In the genomic region with DNA sequence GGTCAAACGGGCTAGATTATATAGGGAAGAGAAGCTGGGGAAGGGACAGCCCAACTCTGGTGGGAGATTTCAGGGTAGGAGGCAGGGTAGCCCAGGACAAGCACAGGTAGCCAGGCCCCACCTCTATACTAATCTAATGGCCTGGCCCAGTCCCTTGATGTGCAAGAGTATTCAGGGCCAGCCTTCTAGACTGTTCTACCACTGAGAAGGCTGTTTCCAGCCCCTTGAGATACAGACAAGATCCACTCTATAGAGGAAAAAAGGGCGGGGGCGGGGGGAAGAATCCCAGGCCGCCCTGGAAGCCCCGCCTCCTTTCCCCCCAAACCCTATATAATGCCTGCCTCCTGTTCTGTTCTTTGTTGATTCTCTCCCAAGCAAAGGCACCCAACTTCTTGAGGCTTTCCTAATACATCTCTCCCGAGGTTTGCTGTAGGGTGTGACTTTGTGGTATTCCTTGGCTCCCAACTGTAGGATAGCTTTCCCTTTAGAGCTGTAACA, we compare ENCODE assay signal across 8 mouse cellular contexts. TPM values are rescaled to one million over a fixed set of nuclear protein-coding genes. Genes with fewer than 3 reads are reported as not detected.
DNase-seq lines count a peak whose midpoint lies in the region; ATAC-seq lines count a peak whose summit lies in the region.

No protein-coding gene starts in this region.

- peak overlapping the region; percentile 74 for H3K4me2 ChIP-seq in heart, embryonic 15.5 days
- peak overlapping the region; percentile 61 for H3K4me2 ChIP-seq in hindbrain, embryonic 13.5 days
- H3K4me2 ChIP-seq in midbrain, embryonic 13.5 days (replicated peaks), result peak overlapping the region; percentile 76

- intact Hi-C loops in heart, postnatal 36 days (cut with DNase I), result loop anchor here (2.0 to 5.0 kb wide), 3 partner anchors 43 to 82 kb away; partner anchors contain the start of genes Zfp14 and Zfp146

- H3K9me3 ChIP-seq in heart, embryonic 15.5 days (replicated peaks), result no peaks in the 10 kb centered on the region
- no peaks in the 10 kb centered on the region for H3K9me3 ChIP-seq in hindbrain, embryonic 13.5 days
- no peaks in the 10 kb centered on the region for H3K9me3 ChIP-seq in midbrain, embryonic 13.5 days

- no peaks in the 10 kb centered on the region for H3K27me3 ChIP-seq in heart, embryonic 15.5 days
- H3K27me3 ChIP-seq in hindbrain, embryonic 13.5 days, result no peaks in the 10 kb centered on the region
- no peaks in the 10 kb centered on the region for H3K27me3 ChIP-seq in midbrain, embryonic 13.5 days

- H3K27ac ChIP-seq in heart, embryonic 15.5 days, result peak overlapping the region; percentile 99; the same call in 1 of the 2 replicates
- H3K27ac ChIP-seq in hindbrain, embryonic 13.5 days, result peak overlapping the region; percentile 98
- no peak overlapping the region; the same call in 1 of the 2 replicates for H3K27ac ChIP-seq in midbrain, embryonic 13.5 days

- WGBS in heart, embryonic 15.5 days, result 68% methylated on average over 6 of the region's 6 CpGs
- WGBS in hindbrain, embryonic 13.5 days, result 79% methylated on average over 6 of the region's 6 CpGs
- 73% methylated on average over 6 of the region's 6 CpGs for WGBS in midbrain, embryonic 13.5 days

- no peak for DNase-seq in heart, postnatal 36 days
- peak; percentile 53 for DNase-seq in ZHBTc4 (ENCODE audit: low read depth, low spot score)
- DNase-seq in spleen, postnatal 10 days (ENCODE audit: low spot score in 2 of 2), result no peak
- no peak for DNase-seq in urinary bladder, adult 18-20 months (ENCODE audit: low spot score in 2 of 2)
- no peak for DNase-seq in thymus, postnatal 36 days

- peaks cover 35% of the 10 kb centered on the region for H3K4me1 ChIP-seq in heart, embryonic 15.5 days (replicated peaks)
- peaks cover 35% of the 10 kb centered on the region for H3K4me1 ChIP-seq in hindbrain, embryonic 13.5 days (replicated peaks)
- H3K4me1 ChIP-seq in midbrain, embryonic 13.5 days (replicated peaks), result peaks cover 39% of the 10 kb centered on the region

- H3K36me3 ChIP-seq in heart, embryonic 15.5 days, result peaks cover 6% of the 10 kb centered on the region
- H3K36me3 ChIP-seq in hindbrain, embryonic 13.5 days, result peaks cover 15% of the 10 kb centered on the region
- peaks cover 14% of the 10 kb centered on the region for H3K36me3 ChIP-seq in midbrain, embryonic 13.5 days

- H3K4me3 ChIP-seq in heart, embryonic 15.5 days, result peak overlapping the region; percentile 86
- peak overlapping the region; percentile 64 for H3K4me3 ChIP-seq in hindbrain, embryonic 13.5 days
- H3K4me3 ChIP-seq in midbrain, embryonic 13.5 days (replicated peaks), result peak overlapping the region; percentile 53

- ATAC-seq in heart, embryonic 15.5 days (replicated peaks; ENCODE audit: insufficient number of reproducible peaks, insufficient read depth, low FRiP score, low read depth), result no peak
- no peak for ATAC-seq in hindbrain, embryonic 13.5 days (ENCODE audit: low FRiP score)
- ATAC-seq in midbrain, embryonic 13.5 days, result no peak

- H3K9ac ChIP-seq in heart, embryonic 15.5 days, result peak overlapping the region; percentile 87; the same call in 1 of the 2 replicates
- no peak overlapping the region for H3K9ac ChIP-seq in hindbrain, embryonic 13.5 days
- H3K9ac ChIP-seq in midbrain, embryonic 13.5 days (replicated peaks), result no peak overlapping the region

RNA-seq across cellular contexts. Expression of gene Zfp260, which starts 0.6 kb away (rescaled TPM):
- 72.9 and 75.3 TPM in 2 replicates for polyA plus RNA-seq in heart, embryonic 15.5 days (2015; fragmentation: Nextera tagmentation; extraction: Ambion mirVana)
- total RNA-seq in heart, postnatal 36 days (2021), result 10 to 100 TPM; 30.9 to 35.3 TPM
- 95.2 and 108 TPM in 2 replicates for polyA plus RNA-seq in hindbrain, embryonic 13.5 days (2015; fragmentation: Nextera tagmentation; extraction: Ambion mirVana)
- 112 and 115 TPM in 2 replicates for polyA plus RNA-seq in midbrain, embryonic 13.5 days (2015; fragmentation: Nextera tagmentation; extraction: Ambion mirVana)

RNA-seq across cellular contexts. Expression of gene Zfp566, which starts 3.6 kb away (rescaled TPM):
- polyA plus RNA-seq in heart, embryonic 15.5 days (2015; fragmentation: Nextera tagmentation; extraction: Ambion mirVana), result 5.1 and 6.3 TPM in 2 replicates
- total RNA-seq in heart, postnatal 36 days (2021), result 1 to 10 TPM; 1.8 to 2.7 TPM
- polyA plus RNA-seq in hindbrain, embryonic 13.5 days (2015; fragmentation: Nextera tagmentation; extraction: Ambion mirVana), result 19.2 and 19.6 TPM in 2 replicates
- 19.3 and 20.4 TPM in 2 replicates for polyA plus RNA-seq in midbrain, embryonic 13.5 days (2015; fragmentation: Nextera tagmentation; extraction: Ambion mirVana)

RNA-seq across cellular contexts. Expression of gene Gm26920, which starts 3.8 kb away (rescaled TPM):
- 0.59 TPM in 1 of 2 replicates, not detected in the other for polyA plus RNA-seq in heart, embryonic 15.5 days (2015; fragmentation: Nextera tagmentation; extraction: Ambion mirVana)
- not detected for total RNA-seq in heart, postnatal 36 days (2021)
- polyA plus RNA-seq in hindbrain, embryonic 13.5 days (2015; fragmentation: Nextera tagmentation; extraction: Ambion mirVana), result 1.5 and 1.6 TPM in 2 replicates
- 1.1 and 4.4 TPM in 2 replicates for polyA plus RNA-seq in midbrain, embryonic 13.5 days (2015; fragmentation: Nextera tagmentation; extraction: Ambion mirVana)

RNA-seq across cellular contexts. Expression of gene Zfp82, which starts 21.3 kb away (rescaled TPM):
- polyA plus RNA-seq in heart, embryonic 15.5 days (2015; fragmentation: Nextera tagmentation; extraction: Ambion mirVana), result 3.5 and 4.6 TPM in 2 replicates
- 1 to 10 TPM; 1.7 to 2.6 TPM for total RNA-seq in heart, postnatal 36 days (2021)
- 12.8 and 12.9 TPM in 2 replicates for polyA plus RNA-seq in hindbrain, embryonic 13.5 days (2015; fragmentation: Nextera tagmentation; extraction: Ambion mirVana)
- polyA plus RNA-seq in midbrain, embryonic 13.5 days (2015; fragmentation: Nextera tagmentation; extraction: Ambion mirVana), result 11.7 and 13.8 TPM in 2 replicates

RNA-seq across cellular contexts. Expression of gene Zfp382, which starts 27.8 kb away (rescaled TPM):
- 10.0 and 13.7 TPM in 2 replicates for polyA plus RNA-seq in heart, embryonic 15.5 days (2015; fragmentation: Nextera tagmentation; extraction: Ambion mirVana)
- 1 to 10 TPM; 1.8 to 2.7 TPM for total RNA-seq in heart, postnatal 36 days (2021)
- polyA plus RNA-seq in hindbrain, embryonic 13.5 days (2015; fragmentation: Nextera tagmentation; extraction: Ambion mirVana), result 17.5 and 19.8 TPM in 2 replicates
- polyA plus RNA-seq in midbrain, embryonic 13.5 days (2015; fragmentation: Nextera tagmentation; extraction: Ambion mirVana), result 16.1 and 19.4 TPM in 2 replicates
